14 mouse cellular contexts compared by ENCODE assay signal in the genomic region with DNA sequence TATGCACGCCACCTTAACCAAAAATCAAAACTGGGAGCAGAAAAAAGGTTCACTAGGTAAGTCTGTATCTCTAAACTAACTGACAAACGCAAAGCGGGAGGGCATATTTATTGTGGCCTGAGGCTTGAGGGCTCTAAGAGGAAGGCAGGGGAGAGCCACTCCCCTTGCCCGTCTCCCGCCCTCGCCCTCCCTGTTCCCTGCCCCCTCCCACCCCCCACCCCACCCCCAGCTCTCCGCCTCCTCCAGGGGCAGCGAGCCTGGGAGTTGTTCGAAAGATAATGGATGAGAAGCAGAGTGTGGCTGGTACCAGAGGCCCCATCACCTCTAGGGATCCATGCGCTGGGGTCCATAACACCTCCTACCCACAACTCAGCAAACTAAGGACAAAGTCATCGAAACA.
DNase-seq lines count a peak whose midpoint lies in the region; ATAC-seq and TF ChIP-seq lines count a peak whose summit lies in the region.
"Had no signal": no experiment of that assay in that cellular context is flagged by ENCODE, and none has a peak within 500 bp of the region (broad histone marks: within the 10 kb centered on the region; RNA-seq: fewer than 3 reads in every experiment).

No protein-coding gene starts in this region.

- H3K4me2 ChIP-seq in heart, embryonic 11.5 days, result peak overlapping the region; percentile 42
- H3K4me2 ChIP-seq in lung, embryonic 14.5 days, result peak overlapping the region; percentile 43
- peak overlapping the region; percentile 8 for H3K4me2 ChIP-seq in embryonic facial prominence, embryonic 11.5 days (ENCODE audit: low read depth, low read length)
- peak overlapping the region; percentile 34; the same call in 1 of the 2 replicates for H3K4me2 ChIP-seq in liver, embryonic 11.5 days

- H3K4me3 ChIP-seq in heart, embryonic 11.5 days (ENCODE audit: low read depth, low read length), result no peak overlapping the region
- no peak overlapping the region for H3K4me3 ChIP-seq in lung, embryonic 14.5 days (ENCODE audit: low read depth, low read length)
- H3K4me3 ChIP-seq in embryonic facial prominence, embryonic 11.5 days (ENCODE audit: low read depth, low read length), result no peak overlapping the region
- no peak overlapping the region for H3K4me3 ChIP-seq in liver, embryonic 11.5 days (ENCODE audit: low read depth, low read length)

- no peaks in the 10 kb centered on the region for H3K4me1 ChIP-seq in heart, embryonic 11.5 days (ENCODE audit: control insufficient read depth, insufficient read depth, low read length)
- 0 out of 2 replicates have a peak, but pooled peaks cover 3% of the 10 kb centered on the region for H3K4me1 ChIP-seq in lung, embryonic 14.5 days (ENCODE audit: insufficient read depth)
- no peaks in the 10 kb centered on the region for H3K4me1 ChIP-seq in embryonic facial prominence, embryonic 11.5 days (ENCODE audit: control insufficient read depth, insufficient read depth, low read length)
- H3K4me1 ChIP-seq in liver, embryonic 11.5 days (replicated peaks; ENCODE audit: control insufficient read depth, insufficient read depth, low read length), result peaks cover 8% of the 10 kb centered on the region

- H3K27me3 ChIP-seq in heart, embryonic 11.5 days (ENCODE audit: control insufficient read depth, insufficient read depth, low read length), result peaks cover 2% of the 10 kb centered on the region; the same call in 1 of the 2 replicates
- H3K27me3 ChIP-seq in lung, embryonic 14.5 days (ENCODE audit: insufficient read depth, low read length), result no peaks in the 10 kb centered on the region
- H3K27me3 ChIP-seq in embryonic facial prominence, embryonic 11.5 days (ENCODE audit: control insufficient read depth, insufficient read depth, low read length), result no peaks in the 10 kb centered on the region
- no peaks in the 10 kb centered on the region for H3K27me3 ChIP-seq in liver, embryonic 11.5 days (replicated peaks; ENCODE audit: control insufficient read depth, insufficient read depth, low read length)

- H3K27ac ChIP-seq in heart, embryonic 11.5 days (ENCODE audit: low read depth, low read length), result no peak overlapping the region
- H3K27ac ChIP-seq in lung, embryonic 14.5 days (ENCODE audit: low read depth), result no peak overlapping the region
- no peak overlapping the region for H3K27ac ChIP-seq in embryonic facial prominence, embryonic 11.5 days (replicated peaks; ENCODE audit: low read depth, low read length)
- H3K27ac ChIP-seq in liver, embryonic 11.5 days (ENCODE audit: low read depth, low read length), result no peak overlapping the region

- H3K9me3 ChIP-seq in heart, embryonic 11.5 days (replicated peaks; ENCODE audit: control insufficient read depth, low read length), result no peaks in the 10 kb centered on the region
- H3K9me3 ChIP-seq in lung, embryonic 14.5 days (ENCODE audit: low read depth, low read length), result no peaks in the 10 kb centered on the region
- H3K9me3 ChIP-seq in embryonic facial prominence, embryonic 11.5 days (replicated peaks; ENCODE audit: control insufficient read depth, low read length), result no peaks in the 10 kb centered on the region
- H3K9me3 ChIP-seq in liver, embryonic 11.5 days (ENCODE audit: control insufficient read depth, low read length), result no peaks in the 10 kb centered on the region

- no peak for TF ChIP-seq CTCF in lung, embryonic 14.5 days (IDR thresholded peaks at IDR 0.05; ENCODE audit: low read depth)

- DNase-seq in heart, adult 9 months (ENCODE audit: low spot score in 2 of 2), result no peak
- no peak for DNase-seq in lung, embryonic 14.5 days
- DNase-seq in lung, postnatal 10 days, result no peak
- peak; percentile 18 for DNase-seq in embryonic facial prominence, embryonic 11.5 days (ENCODE audit: low spot score)
- DNase-seq in liver, embryonic 11.5 days (ENCODE audit: low spot score), result no peak
- no peak for DNase-seq in frontal cortex, postnatal 36 days (ENCODE audit: low spot score in 2 of 2)
- no peak for DNase-seq in cerebellum, postnatal 14 days
- DNase-seq: adrenal gland, adult 2 months; B cell, adult 2 months; cerebellum, adult 18-20 months; kidney, postnatal 10 days; lung, postnatal 14 days; right cerebral cortex, postnatal 14 days had no signal

- H3K9ac ChIP-seq in heart, embryonic 11.5 days (ENCODE audit: low read depth, low read length), result no peak overlapping the region
- H3K9ac ChIP-seq in lung, embryonic 14.5 days, result no peak overlapping the region
- no peak overlapping the region for H3K9ac ChIP-seq in embryonic facial prominence, embryonic 11.5 days (replicated peaks; ENCODE audit: low read length)
- no peak overlapping the region for H3K9ac ChIP-seq in liver, embryonic 11.5 days (ENCODE audit: low read depth, low read length)

- no peak; the same call in 1 of the 2 replicates for ATAC-seq in heart, embryonic 11.5 days (replicated peaks; ENCODE audit: insufficient number of reproducible peaks, low FRiP score, low TSS enrichment)
- ATAC-seq in lung, embryonic 14.5 days (ENCODE audit: insufficient read depth), result 0 out of 2 replicates have a peak, but pooled peaks have one; percentile 32
- ATAC-seq in embryonic facial prominence, embryonic 11.5 days (replicated peaks; ENCODE audit: insufficient number of reproducible peaks, low FRiP score, low TSS enrichment, low read depth), result no peak
- ATAC-seq in liver, embryonic 11.5 days (replicated peaks; ENCODE audit: low FRiP score), result peak; percentile 57

- H3K36me3 ChIP-seq in heart, embryonic 11.5 days (ENCODE audit: control insufficient read depth, insufficient read depth, low read length), result no peaks in the 10 kb centered on the region
- no peaks in the 10 kb centered on the region for H3K36me3 ChIP-seq in lung, embryonic 14.5 days (ENCODE audit: insufficient read depth)
- no peaks in the 10 kb centered on the region for H3K36me3 ChIP-seq in embryonic facial prominence, embryonic 11.5 days (replicated peaks; ENCODE audit: control insufficient read depth, insufficient read depth, low read depth, low read length)
- H3K36me3 ChIP-seq in liver, embryonic 11.5 days (ENCODE audit: control insufficient read depth, insufficient read depth, low read length), result no peaks in the 10 kb centered on the region

- WGBS in heart, embryonic 11.5 days (ENCODE audit: insufficient replicate concordance), result 9% methylated on average over 10 of the region's 11 CpGs
- WGBS in lung, embryonic 14.5 days, result 6% methylated on average over 11 of the region's 11 CpGs
- WGBS in embryonic facial prominence, embryonic 11.5 days, result 9% methylated on average over 11 of the region's 11 CpGs
- WGBS in liver, embryonic 11.5 days, result 7% methylated on average over 11 of the region's 11 CpGs

Comparison
In these comparisons a context has a peak if more than half of its experiments do, and no peak if none do; other contexts are left out.
1. ATAC-seq: peak in lung, embryonic 14.5 days (single experiment) and liver, embryonic 11.5 days (single experiment); none in heart, embryonic 11.5 days (single experiment) and embryonic facial prominence, embryonic 11.5 days (single experiment).
2. Peak in every context shown above with its lines, with median percentiles within 50 percentile points of each other: H3K4me2 ChIP-seq.